Mouse (Mus musculus): ENCODE measurements around the gene Serinc1. TPM values are rescaled to one million over a fixed set of nuclear protein-coding genes. Genes with fewer than 3 reads are reported as not detected.

Gene Serinc1
- polyA plus RNA-seq, 1 experiment from 2014 or later: 196 TPM

- Histone ChIP-seq H3K9ac (replicated peaks; ENCODE audit: low read length) (no peak overlapping the region), H3K36me3 (replicated peaks; ENCODE audit: control insufficient read depth, insufficient read depth, low read depth, low read length) (no peaks in the 10 kb centered on the region; the same call in 1 of the 2 replicates), H3K4me1 (ENCODE audit: control insufficient read depth, insufficient read depth, low read length) (no peaks in the 10 kb centered on the region), H3K27ac (replicated peaks; ENCODE audit: low read depth, low read length) (no peak overlapping the region), H3K27me3 (ENCODE audit: control insufficient read depth, insufficient read depth, low read length) (no peaks in the 10 kb centered on the region), H3K9me3 (replicated peaks; ENCODE audit: control insufficient read depth, low read length) (no peaks in the 10 kb centered on the region), H3K4me2 (ENCODE audit: low read depth, low read length) (no peak overlapping the region), H3K4me3 (ENCODE audit: low read depth, low read length) (no peak overlapping the region)
- no peak for ATAC-seq (replicated peaks; ENCODE audit: insufficient number of reproducible peaks, low FRiP score, low TSS enrichment, low read depth)
- WGBS: 79% methylated on average over 9 of the region's 9 CpGs
- DNase-seq (ENCODE audit: low spot score): no peak
Measured at GRCm38 (mm10) chr10:57499414-57500156, 32.7 kb downstream of the Serinc1 start.

DNA sequence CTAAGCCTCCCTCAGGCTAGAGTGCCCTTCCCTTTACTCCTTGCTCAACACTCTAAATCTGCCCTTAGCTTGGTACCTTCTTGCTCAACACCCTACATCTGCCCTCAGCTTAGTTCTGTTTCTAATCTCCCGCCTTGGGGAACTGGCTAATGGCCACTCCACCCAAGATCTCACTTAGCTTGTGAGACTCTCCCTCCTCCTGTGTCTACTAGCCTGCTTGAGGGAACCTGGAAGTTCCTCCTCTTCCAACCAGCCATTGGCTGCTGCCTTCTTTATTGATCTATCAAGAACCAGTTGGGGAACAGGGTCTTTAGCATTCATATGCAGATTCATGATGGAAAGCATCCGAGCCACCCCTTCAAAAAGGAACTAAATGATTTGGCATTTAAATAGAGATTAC is 40.3 kb downstream of the Serinc1 start:
- no peaks in the 10 kb centered on the region for H3K27me3 ChIP-seq (ENCODE audit: control insufficient read depth, insufficient read depth, low read length)
- H3K36me3 ChIP-seq (replicated peaks; ENCODE audit: control insufficient read depth, insufficient read depth, low read depth, low read length): no peaks in the 10 kb centered on the region; the same call in 1 of the 2 replicates
- H3K9ac ChIP-seq (replicated peaks; ENCODE audit: low read length): no peak overlapping the region
- no peak overlapping the region for H3K27ac ChIP-seq (replicated peaks; ENCODE audit: low read depth, low read length)
- no peak overlapping the region for H3K4me2 ChIP-seq (ENCODE audit: low read depth, low read length)
- DNase-seq (ENCODE audit: low spot score): no peak
- H3K4me3 ChIP-seq (ENCODE audit: low read depth, low read length): no peak overlapping the region
- H3K9me3 ChIP-seq (replicated peaks; ENCODE audit: control insufficient read depth, low read length): no peaks in the 10 kb centered on the region
- WGBS: 84% methylated on average over 2 of the region's 2 CpGs
- ATAC-seq (replicated peaks; ENCODE audit: insufficient number of reproducible peaks, low FRiP score, low TSS enrichment, low read depth): no peak
- H3K4me1 ChIP-seq (ENCODE audit: control insufficient read depth, insufficient read depth, low read length): no peaks in the 10 kb centered on the region

- H3K4me1 ChIP-seq (ENCODE audit: control insufficient read depth, insufficient read depth, low read length): no peaks in the 10 kb centered on the region
- DNase-seq (ENCODE audit: low spot score): no peak
- H3K27me3 ChIP-seq (ENCODE audit: control insufficient read depth, insufficient read depth, low read length): no peaks in the 10 kb centered on the region
- no peak overlapping the region for H3K9ac ChIP-seq (replicated peaks; ENCODE audit: low read length)
- no peaks in the 10 kb centered on the region; the same call in 1 of the 2 replicates for H3K36me3 ChIP-seq (replicated peaks; ENCODE audit: control insufficient read depth, insufficient read depth, low read depth, low read length)
- no peaks in the 10 kb centered on the region for H3K9me3 ChIP-seq (replicated peaks; ENCODE audit: control insufficient read depth, low read length)
- H3K27ac ChIP-seq (replicated peaks; ENCODE audit: low read depth, low read length): no peak overlapping the region
- no peak for ATAC-seq (replicated peaks; ENCODE audit: insufficient number of reproducible peaks, low FRiP score, low TSS enrichment, low read depth)
- no peak overlapping the region for H3K4me2 ChIP-seq (ENCODE audit: low read depth, low read length)
- no peak overlapping the region for H3K4me3 ChIP-seq (ENCODE audit: low read depth, low read length)
Measured at GRCm38 (mm10) chr10:57488591-57488990, 43.7 kb downstream of the Serinc1 start.

DNA sequence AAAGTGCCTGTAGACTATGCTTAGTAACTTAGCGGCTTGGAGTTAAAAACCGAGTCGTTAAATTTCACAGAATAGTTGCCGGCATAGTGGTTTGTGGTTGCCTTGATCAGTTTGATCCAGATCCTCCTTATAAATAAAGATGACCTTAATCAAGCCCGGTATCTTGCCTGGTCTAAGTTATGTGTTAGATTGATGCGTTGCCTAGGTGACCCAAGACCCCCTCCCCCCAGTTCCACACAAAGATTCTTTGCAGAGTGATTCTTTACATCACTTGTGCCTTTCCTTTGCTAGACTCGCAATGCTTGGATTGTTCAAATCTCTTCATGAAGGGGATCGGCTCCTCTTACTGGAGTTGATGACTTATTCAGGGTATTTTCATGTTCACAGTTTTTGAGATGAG is 45.1 kb downstream of the Serinc1 start:
- Histone ChIP-seq H3K27me3 (ENCODE audit: control insufficient read depth, insufficient read depth, low read length) (no peaks in the 10 kb centered on the region), H3K4me3 (ENCODE audit: low read depth, low read length) (peak overlapping the region; percentile 86), H3K36me3 (replicated peaks; ENCODE audit: control insufficient read depth, insufficient read depth, low read depth, low read length) (no peaks in the 10 kb centered on the region; the same call in 1 of the 2 replicates), H3K9ac (replicated peaks; ENCODE audit: low read length) (peak overlapping the region; percentile 95), H3K4me2 (ENCODE audit: low read depth, low read length) (peak overlapping the region; percentile 47), H3K27ac (replicated peaks; ENCODE audit: low read depth, low read length) (no peak overlapping the region), H3K4me1 (ENCODE audit: control insufficient read depth, insufficient read depth, low read length) (no peaks in the 10 kb centered on the region), H3K9me3 (replicated peaks; ENCODE audit: control insufficient read depth, low read length) (no peaks in the 10 kb centered on the region)
- ATAC-seq (replicated peaks; ENCODE audit: insufficient number of reproducible peaks, low FRiP score, low TSS enrichment, low read depth) (no peak), DNase-seq (ENCODE audit: low spot score) (peak; percentile 78)
- WGBS: under 1% methylated on average over 8 of the region's 8 CpGs

- Histone ChIP-seq H3K27me3 (ENCODE audit: control insufficient read depth, insufficient read depth, low read length) (no peaks in the 10 kb centered on the region), H3K27ac (replicated peaks; ENCODE audit: low read depth, low read length) (peak overlapping the region; percentile 96), H3K9ac (replicated peaks; ENCODE audit: low read length) (peak overlapping the region; percentile 95), H3K4me3 (ENCODE audit: low read depth, low read length) (peak overlapping the region; percentile 86), H3K4me2 (ENCODE audit: low read depth, low read length) (peak overlapping the region; percentile 41), H3K9me3 (replicated peaks; ENCODE audit: control insufficient read depth, low read length) (no peaks in the 10 kb centered on the region), H3K4me1 (ENCODE audit: control insufficient read depth, insufficient read depth, low read length) (no peaks in the 10 kb centered on the region), H3K36me3 (replicated peaks; ENCODE audit: control insufficient read depth, insufficient read depth, low read depth, low read length) (no peaks in the 10 kb centered on the region)
- ATAC-seq (replicated peaks; ENCODE audit: insufficient number of reproducible peaks, low FRiP score, low TSS enrichment, low read depth): peak; percentile 76
- WGBS: under 1% methylated on average over 62 of the region's 65 CpGs
- peak; percentile 69 for DNase-seq (ENCODE audit: low spot score)
Measured at GRCm38 (mm10) chr10:57486542-57487071, 45.7 kb downstream of the Serinc1 start.

DNA sequence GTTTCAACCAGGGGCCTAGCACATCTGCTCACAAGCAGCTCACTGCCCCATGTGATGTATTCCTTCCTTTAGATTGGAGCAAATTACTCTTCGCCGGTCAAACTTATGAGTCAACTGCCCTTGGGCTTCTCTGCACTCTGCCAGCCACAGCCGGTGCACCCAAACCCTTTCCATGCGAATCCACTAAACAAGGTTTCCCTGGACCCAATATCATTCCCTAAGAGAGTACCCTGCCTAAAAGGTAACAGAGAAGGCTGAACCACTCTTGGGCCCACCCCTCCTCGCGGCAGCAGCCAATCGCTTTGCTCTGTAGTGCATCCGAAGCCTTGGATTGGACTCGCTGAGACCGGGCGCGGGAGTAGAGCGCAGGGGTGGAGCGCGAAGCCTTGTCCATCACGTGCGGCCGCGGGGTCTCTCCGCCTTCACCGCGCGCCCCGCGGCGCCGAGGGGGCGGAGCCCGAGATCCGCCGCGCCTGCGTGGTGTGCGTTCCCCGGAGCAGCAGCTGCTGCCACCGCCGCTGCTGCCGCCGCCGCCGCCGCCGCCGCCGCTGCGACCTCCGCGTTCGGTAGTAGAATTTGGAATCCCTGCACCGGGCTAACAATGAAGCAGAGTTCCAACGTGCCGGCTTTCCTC is 46.3 kb downstream of the Serinc1 start, which contains the start of gene Hsf2:
Gene Hsf2, plus strand, starts transcription at position 478 of the 634 bp plus-strand sequence.
- Histone ChIP-seq H3K27ac (replicated peaks; ENCODE audit: low read depth, low read length) (peak within 1 kb of the TSS; percentile 96), H3K9me3 (replicated peaks; ENCODE audit: control insufficient read depth, low read length) (no peaks in the 10 kb centered on the region), H3K4me3 (ENCODE audit: low read depth, low read length) (peak within 1 kb of the TSS; percentile 86), H3K4me2 (ENCODE audit: low read depth, low read length) (peak within 1 kb of the TSS; percentile 47), H3K36me3 (replicated peaks; ENCODE audit: control insufficient read depth, insufficient read depth, low read depth, low read length) (no peaks in the 10 kb centered on the region), H3K9ac (replicated peaks; ENCODE audit: low read length) (peak within 1 kb of the TSS; percentile 95), H3K27me3 (ENCODE audit: control insufficient read depth, insufficient read depth, low read length) (no peaks in the 10 kb centered on the region), H3K4me1 (ENCODE audit: control insufficient read depth, insufficient read depth, low read length) (no peaks in the 10 kb centered on the region)
- peak; percentile 97 for DNase-seq (ENCODE audit: low spot score)
- WGBS: 1% methylated on average over 52 of the region's 52 CpGs
- ATAC-seq (replicated peaks; ENCODE audit: insufficient number of reproducible peaks, low FRiP score, low TSS enrichment, low read depth): peak; percentile 100

GRCm38 (mm10) chr10:57484741-57485140 is 47.6 kb downstream of the Serinc1 start:
- DNase-seq (ENCODE audit: low spot score): no peak
- Histone ChIP-seq H3K27ac (replicated peaks; ENCODE audit: low read depth, low read length) (no peak overlapping the region), H3K9ac (replicated peaks; ENCODE audit: low read length) (no peak overlapping the region), H3K4me1 (ENCODE audit: control insufficient read depth, insufficient read depth, low read length) (no peaks in the 10 kb centered on the region), H3K4me3 (ENCODE audit: low read depth, low read length) (no peak overlapping the region), H3K9me3 (replicated peaks; ENCODE audit: control insufficient read depth, low read length) (no peaks in the 10 kb centered on the region), H3K36me3 (replicated peaks; ENCODE audit: control insufficient read depth, insufficient read depth, low read depth, low read length) (no peaks in the 10 kb centered on the region), H3K4me2 (ENCODE audit: low read depth, low read length) (no peak overlapping the region), H3K27me3 (ENCODE audit: control insufficient read depth, insufficient read depth, low read length) (no peaks in the 10 kb centered on the region)
- 88% methylated on average over 3 of the region's 3 CpGs for WGBS
- ATAC-seq (replicated peaks; ENCODE audit: insufficient number of reproducible peaks, low FRiP score, low TSS enrichment, low read depth): no peak

DNA sequence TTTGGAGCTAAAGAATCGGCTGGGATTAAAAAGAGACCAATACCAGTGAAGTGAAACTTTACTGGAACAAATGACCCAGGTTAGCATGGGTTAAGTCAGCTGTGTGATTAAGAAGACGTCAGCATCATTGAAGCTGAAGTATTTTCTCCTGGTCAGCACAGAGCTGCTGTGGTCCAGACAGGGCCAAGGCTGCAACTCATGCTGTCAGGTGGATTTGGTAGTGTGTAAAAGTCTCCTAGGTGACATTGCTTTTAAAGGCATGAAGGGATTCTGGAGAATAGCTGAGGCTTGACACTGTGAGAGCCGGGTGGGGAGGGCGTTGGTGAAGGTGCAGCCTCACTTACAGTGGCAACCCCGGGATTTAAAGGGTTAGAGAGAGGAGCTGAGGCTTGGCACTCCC is 50.6 kb downstream of the Serinc1 start:
- no peaks in the 10 kb centered on the region for H3K4me1 ChIP-seq (ENCODE audit: control insufficient read depth, insufficient read depth, low read length)
- WGBS: 44% methylated on average over 5 of the region's 5 CpGs
- no peaks in the 10 kb centered on the region for H3K9me3 ChIP-seq (replicated peaks; ENCODE audit: control insufficient read depth, low read length)
- no peaks in the 10 kb centered on the region for H3K27me3 ChIP-seq (ENCODE audit: control insufficient read depth, insufficient read depth, low read length)
- ATAC-seq (replicated peaks; ENCODE audit: insufficient number of reproducible peaks, low FRiP score, low TSS enrichment, low read depth): no peak
- H3K27ac ChIP-seq (replicated peaks; ENCODE audit: low read depth, low read length): no peak overlapping the region
- no peaks in the 10 kb centered on the region for H3K36me3 ChIP-seq (replicated peaks; ENCODE audit: control insufficient read depth, insufficient read depth, low read depth, low read length)
- no peak overlapping the region for H3K4me3 ChIP-seq (ENCODE audit: low read depth, low read length)
- H3K9ac ChIP-seq (replicated peaks; ENCODE audit: low read length): no peak overlapping the region
- DNase-seq (ENCODE audit: low spot score): no peak
- no peak overlapping the region for H3K4me2 ChIP-seq (ENCODE audit: low read depth, low read length)
